Mouse (Mus musculus) spleen, adult 2 months (tissue): ENCODE measurements around the gene Smg5.

Source experiments
- CTCF ChIP-seq: fragments of 200-500 bp; IDR thresholded peaks from 2 replicates; pipeline ENCODE4 v1.5.1; 2011; ENCODE audit warnings: mild to moderate bottlenecking, inconsistent platforms; ENCODE audit not compliant: insufficient read depth, insufficient read length, insufficient replicate concordance; ENCODE audit errors: extremely low read depth
- POLR2A ChIP-seq: fragments of 200-500 bp; IDR thresholded peaks from 2 replicates; pipeline ENCODE4 v1.6.1; 2011; ENCODE audit warnings: low read depth, low read length, inconsistent platforms

- TF ChIP-seq POLR2A (no peak), CTCF (no peak)
These were observed 59.7 kb downstream of the Smg5 start for GRCm38 (mm10) chr3:88395742-88396141.
